Mouse (Mus musculus) embryo, embryonic 10 days (tissue): ENCODE results near the gene Col19a1.
A peak's percentile ranks its signal among the peaks of the same experiment; 100 is the strongest.

Experiments
- DNase-seq: peaks from one replicate; pipeline ENCODE4 v3.0.0-alpha.2; 2015; ENCODE audit warnings: low spot score

Gene Col19a1

GRCm38 (mm10) chr1:24461305-24461887 lies 125.9 kb downstream of the Col19a1 start:
- no peak for DNase-seq

GRCm38 (mm10) chr1:24458015-24458414 lies 129.3 kb downstream of the Col19a1 start:
- DNase-seq, result no peak

- peak; percentile 39 for DNase-seq
Observed at GRCm38 (mm10) chr1:24452572-24453269, 134.6 kb downstream of the Col19a1 start.

- DNase-seq, result no peak
Observed at GRCm38 (mm10) chr1:24452159-24452558, 135.1 kb downstream of the Col19a1 start.

GRCm38 (mm10) chr1:24437425-24437824 lies 149.8 kb downstream of the Col19a1 start:
- DNase-seq, result no peak

GRCm38 (mm10) chr1:24428306-24428705 lies 159.0 kb downstream of the Col19a1 start:
- no peak for DNase-seq

- DNase-seq, result peak; percentile 65
Observed at GRCm38 (mm10) chr1:24378125-24378821, 209.0 kb downstream of the Col19a1 start.

GRCm38 (mm10) chr1:24374902-24375301 lies 212.4 kb downstream of the Col19a1 start:
- peak; percentile 67 for DNase-seq

- DNase-seq, result no peak
Observed at GRCm38 (mm10) chr1:24373671-24374070, 213.6 kb downstream of the Col19a1 start.

GRCm38 (mm10) chr1:24372471-24373258 lies 214.6 kb downstream of the Col19a1 start:
- no peak for DNase-seq

GRCm38 (mm10) chr1:24367570-24368517 lies 219.4 kb downstream of the Col19a1 start:
- DNase-seq, result peak; percentile 41

- DNase-seq, result no peak
Observed at GRCm38 (mm10) chr1:24364775-24365174, 222.5 kb downstream of the Col19a1 start.

- no peak for DNase-seq
Observed at GRCm38 (mm10) chr1:24361990-24362635, 225.2 kb downstream of the Col19a1 start.

- DNase-seq, result no peak
Observed at GRCm38 (mm10) chr1:24349462-24350217, 237.6 kb downstream of the Col19a1 start.

- no peak for DNase-seq
Observed at GRCm38 (mm10) chr1:24347621-24348160, 239.6 kb downstream of the Col19a1 start.

GRCm38 (mm10) chr1:24337556-24338275 lies 249.6 kb downstream of the Col19a1 start:
- DNase-seq, result no peak

- no peak for DNase-seq
Observed at GRCm38 (mm10) chr1:24336051-24336450, 251.2 kb downstream of the Col19a1 start.

- no peak for DNase-seq
Observed at GRCm38 (mm10) chr1:24316961-24317589, 270.2 kb downstream of the Col19a1 start.
